Mouse (Mus musculus) myocyte (in vitro differentiated cells): ENCODE measurements around the gene Hnf4a. TPM values are rescaled to one million over a fixed set of nuclear protein-coding genes. Genes with fewer than 3 reads are reported as not detected.

Experiments used
- H3K27me3 ChIP-seq: one replicate; pipeline ENCODE4 v1.6.1; 2011; ENCODE audit not compliant: control insufficient read depth, insufficient read depth, insufficient read length
- H3K36me3 ChIP-seq: one replicate; pipeline ENCODE4 v1.6.1; 2011; ENCODE audit not compliant: control insufficient read depth, insufficient read depth
- H3K4me2 ChIP-seq: one replicate; pipeline ENCODE4 v1.6.1; 2011; ENCODE audit warnings: low read depth, control low read depth
- H3K4me3 ChIP-seq: one replicate; pipeline ENCODE4 v1.5.1; 2011; ENCODE audit warnings: mild to moderate bottlenecking, control low read depth, moderate library complexity
- H3K79me2 ChIP-seq: one replicate; pipeline ENCODE4 v1.6.1; 2011; ENCODE audit not compliant: control insufficient read depth, insufficient read depth
- H3ac ChIP-seq: one replicate; pipeline ENCODE4 v1.6.1; 2011; ENCODE audit not compliant: control insufficient read depth, insufficient read length
- CEBPB ChIP-seq: IDR thresholded peaks from 2 replicates; pipeline ENCODE4 v1.6.1; 2011; ENCODE audit warnings: mild to moderate bottlenecking, moderate library complexity; ENCODE audit not compliant: poor library complexity, insufficient read depth, severe bottlenecking
- E2F4 ChIP-seq: IDR thresholded peaks from one replicate; pipeline ENCODE4 v1.6.1; 2011; ENCODE audit warnings: mild to moderate bottlenecking, control low read depth, moderate library complexity; ENCODE audit not compliant: insufficient read depth
- MAX ChIP-seq: IDR thresholded peaks from one replicate; pipeline ENCODE4 v1.6.1; 2011; ENCODE audit warnings: low read depth, mild to moderate bottlenecking, control low read depth
- MYOD1 ChIP-seq, 3 experiments: IDR thresholded peaks; one replicate each; pipeline ENCODE4 v1.6.1; 2011; ENCODE audit warnings: control low read depth in 2 of 3, low read depth in 2 of 3, mild to moderate bottlenecking in 2 of 3, moderate library complexity in 1 of 3; ENCODE audit not compliant: insufficient read length in 2 of 3, control insufficient read depth in 1 of 3
- MYOG ChIP-seq, 3 experiments: IDR thresholded peaks; one replicate each; pipeline ENCODE4 v1.6.1; 2011; ENCODE audit warnings: control low read depth in 2 of 3, low read depth in 2 of 3, mild to moderate bottlenecking in 2 of 3; ENCODE audit not compliant: insufficient read length in 2 of 3, control insufficient read depth in 1 of 3, insufficient read depth in 1 of 3
- POLR2A ChIP-seq: IDR thresholded peaks from one replicate; pipeline ENCODE4 v1.6.1; 2011; ENCODE audit warnings: low read depth, mild to moderate bottlenecking, control low read depth, moderate library complexity; ENCODE audit not compliant: insufficient read length
- POLR2AphosphoS2 ChIP-seq: IDR thresholded peaks from one replicate; pipeline ENCODE4 v1.6.1; 2011; ENCODE audit warnings: low read depth, control low read depth; ENCODE audit not compliant: insufficient read length
- REST ChIP-seq: IDR thresholded peaks from one replicate; pipeline ENCODE4 v1.6.1; 2011; ENCODE audit warnings: mild to moderate bottlenecking, control low read depth, moderate library complexity; ENCODE audit not compliant: insufficient read depth, insufficient read length
- SRF ChIP-seq: IDR thresholded peaks from one replicate; pipeline ENCODE4 v1.6.1; 2011; ENCODE audit warnings: low read depth; ENCODE audit not compliant: control insufficient read depth, insufficient read length
- TCF12 ChIP-seq: IDR thresholded peaks from one replicate; pipeline ENCODE4 v1.6.1; 2011; ENCODE audit warnings: mild to moderate bottlenecking, control low read depth; ENCODE audit not compliant: poor library complexity, insufficient read depth, severe bottlenecking
- TCF3 ChIP-seq: IDR thresholded peaks from one replicate; pipeline ENCODE4 v1.6.1; 2011; ENCODE audit warnings: low read depth, control low read depth; ENCODE audit not compliant: insufficient read length
- USF1 ChIP-seq: IDR thresholded peaks from one replicate; pipeline ENCODE4 v1.6.1; 2011; ENCODE audit warnings: low read depth, mild to moderate bottlenecking, control low read depth, moderate library complexity
- polyA plus RNA-seq: library from polyadenylated mRNA; unstranded; fragments of >200 nt; fragmentation: generic; extraction: Trizol; gene quantifications from one replicate; pipeline ENCODE4 v1.2.1, GENCODE M21; 2012; ENCODE audit warnings: missing spikeins

Hnf4a gene
- polyA plus RNA-seq, 1 experiment, result not detected

DNA sequence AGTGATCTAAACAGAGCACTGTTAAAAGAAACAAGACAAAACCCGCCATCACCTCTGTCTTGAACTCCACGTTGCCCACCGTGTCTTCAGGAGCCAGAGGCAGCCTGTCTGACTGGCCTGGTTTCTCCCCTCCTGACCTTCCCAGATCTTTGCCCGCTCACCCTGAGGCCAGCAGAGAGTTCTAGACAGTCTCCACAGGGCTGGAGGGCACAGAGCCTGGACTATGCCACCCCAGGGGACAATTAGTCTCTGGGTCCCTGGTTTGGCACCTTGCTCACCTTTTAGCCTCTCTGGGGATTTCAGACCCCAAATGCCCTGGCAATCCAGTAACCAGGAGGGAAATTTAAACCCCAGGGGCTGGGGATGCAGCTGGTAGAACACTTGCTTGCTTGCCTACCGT is 30.8 kb downstream of the Hnf4a start:
- H3K4me3 ChIP-seq, result no peak overlapping the region
- H3K79me2 ChIP-seq, result no peaks in the 10 kb centered on the region
- TF ChIP-seq MAX (no peak), SRF (no peak), CEBPB (no peak), USF1 (no peak), TCF12 (no peak), POLR2A (no peak), TCF3 (no peak), REST (no peak)
- peaks cover 60% of the 10 kb centered on the region for H3K27me3 ChIP-seq
- H3ac ChIP-seq, result no peak overlapping the region
- H3K36me3 ChIP-seq, result no peaks in the 10 kb centered on the region
- no peak overlapping the region for H3K4me2 ChIP-seq

DNA sequence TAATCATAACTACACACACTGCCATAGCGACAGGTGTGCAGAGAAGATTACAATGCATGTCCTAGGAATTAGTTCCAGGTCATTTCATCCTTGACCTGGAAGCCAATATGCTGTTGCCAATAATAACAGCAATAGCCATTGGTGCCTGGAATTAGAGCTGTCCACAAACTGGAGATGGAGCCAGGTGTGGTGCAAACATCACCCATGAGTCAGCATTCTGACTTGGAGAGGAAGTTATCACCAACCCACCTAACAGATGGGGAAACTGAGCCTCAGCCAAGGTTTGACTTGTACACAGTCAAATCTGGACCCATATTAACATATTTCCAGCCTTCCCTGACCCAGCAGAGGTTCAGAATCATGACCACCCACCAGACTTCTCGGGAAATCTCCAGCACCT is 31.8 kb downstream of the Hnf4a start:
- no peak overlapping the region for H3ac ChIP-seq
- TF ChIP-seq REST (no peak), E2F4 (no peak), SRF (no peak), CEBPB (no peak), POLR2A (no peak), POLR2AphosphoS2 (no peak), MYOG (IDR thresholded peaks at IDR 0.05; ENCODE audit: control insufficient read depth in 1 of 3, insufficient read depth in 1 of 3, insufficient read length in 2 of 3, low read depth in 2 of 3) (no peak)
- H3K27me3 ChIP-seq, result peaks cover 67% of the 10 kb centered on the region
- H3K4me2 ChIP-seq, result no peak overlapping the region
- no peaks in the 10 kb centered on the region for H3K79me2 ChIP-seq
- H3K36me3 ChIP-seq, result no peaks in the 10 kb centered on the region
- no peak overlapping the region for H3K4me3 ChIP-seq

DNA sequence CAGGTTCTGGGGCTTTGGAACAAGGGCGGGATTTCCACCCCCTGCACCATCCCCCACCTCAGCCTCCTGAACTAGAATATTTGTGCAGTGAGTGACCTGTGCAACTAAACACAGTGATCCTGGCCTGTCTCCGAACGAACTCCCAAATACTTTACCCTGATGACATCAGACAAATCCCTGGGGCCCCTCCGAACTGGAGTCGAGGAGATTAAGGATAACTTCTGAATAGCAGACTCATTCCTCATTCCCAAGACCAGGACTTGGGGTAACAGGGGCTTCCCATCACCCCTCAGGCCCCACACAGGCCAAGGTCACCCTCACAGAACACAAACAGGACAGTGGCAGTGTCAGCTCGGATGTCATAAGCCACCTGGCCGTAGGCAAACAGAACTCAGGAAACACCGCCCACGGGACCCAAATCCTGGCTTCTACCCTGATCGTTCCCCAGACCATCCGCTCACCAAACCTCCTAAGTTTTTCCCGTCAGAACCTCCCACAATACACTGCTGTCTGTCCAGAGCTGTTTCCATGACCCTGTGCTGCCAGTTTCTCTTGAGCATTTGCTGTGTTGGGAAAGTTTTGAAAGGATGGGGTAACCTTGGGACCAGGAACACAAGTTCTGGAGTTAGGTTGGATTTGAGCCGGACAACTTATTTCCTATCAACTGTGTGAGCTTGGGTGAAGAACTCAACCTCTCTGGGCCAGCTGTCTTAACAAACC is 32.9 kb downstream of the Hnf4a start:
- no peaks in the 10 kb centered on the region for H3K79me2 ChIP-seq
- peaks cover 69% of the 10 kb centered on the region for H3K27me3 ChIP-seq
- H3K36me3 ChIP-seq, result no peaks in the 10 kb centered on the region
- H3ac ChIP-seq, result no peak overlapping the region
- no peak overlapping the region for H3K4me2 ChIP-seq
- H3K4me3 ChIP-seq, result no peak overlapping the region
- TF ChIP-seq USF1 (no peak), E2F4 (no peak), REST (no peak), POLR2A (no peak), CEBPB (no peak), MYOD1 (IDR thresholded peaks at IDR 0.05; ENCODE audit: control insufficient read depth in 1 of 3, insufficient read length in 2 of 3, low read depth in 2 of 3) (no peak), SRF (no peak), MYOG (IDR thresholded peaks at IDR 0.05; ENCODE audit: control insufficient read depth in 1 of 3, insufficient read depth in 1 of 3, insufficient read length in 2 of 3, low read depth in 2 of 3) (no peak), MAX (no peak), POLR2AphosphoS2 (no peak), TCF12 (no peak), TCF3 (no peak)

DNA sequence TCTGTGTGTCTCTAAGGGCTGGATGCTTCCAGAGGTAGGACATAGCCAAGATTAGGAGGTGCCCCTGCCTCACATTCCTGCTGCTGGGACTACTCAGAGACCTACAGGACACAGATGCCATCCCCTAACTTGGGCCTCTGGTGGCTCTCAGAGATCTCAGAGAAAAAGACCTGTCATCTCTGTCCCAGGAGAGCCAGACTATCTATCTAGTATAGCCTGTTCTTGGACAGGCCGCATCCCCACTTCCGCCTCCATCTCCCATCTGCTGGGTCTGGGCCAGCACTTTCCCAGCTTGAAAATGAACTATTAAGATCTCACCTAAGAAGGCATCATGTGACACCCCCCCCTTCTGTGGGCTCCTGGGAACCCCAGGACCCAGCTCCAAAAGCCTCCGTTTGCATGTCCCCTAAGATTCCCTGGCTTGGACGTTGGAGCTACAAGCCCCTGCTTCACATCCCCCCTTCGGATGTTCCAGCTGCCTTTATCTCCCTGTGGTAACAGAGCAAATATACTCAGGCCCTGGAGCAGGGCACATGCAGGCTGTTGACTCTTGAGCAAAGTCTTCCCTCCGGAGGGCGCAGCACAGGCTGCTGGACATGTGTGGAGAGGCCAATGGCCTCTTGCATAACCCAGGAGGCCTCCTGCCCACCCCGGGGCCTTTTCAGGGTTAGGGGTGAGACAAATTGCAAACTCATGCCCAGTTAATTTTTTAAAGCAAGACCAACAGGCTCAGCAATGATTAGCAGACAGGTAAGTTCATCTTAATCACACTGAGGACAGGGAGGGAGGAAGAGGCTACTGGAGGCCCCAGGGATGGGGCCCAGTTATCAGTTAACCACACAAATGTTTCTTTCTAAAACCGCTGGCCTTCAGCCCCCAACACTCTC is 33.9 kb downstream of the Hnf4a start:
- Histone ChIP-seq H3ac (no peak overlapping the region), H3K27me3 (peaks cover 74% of the 10 kb centered on the region), H3K36me3 (no peaks in the 10 kb centered on the region), H3K4me2 (no peak overlapping the region), H3K79me2 (no peaks in the 10 kb centered on the region), H3K4me3 (no peak overlapping the region)
- no peak for TF ChIP-seq MYOG (IDR thresholded peaks at IDR 0.05; ENCODE audit: control insufficient read depth in 1 of 3, insufficient read depth in 1 of 3, insufficient read length in 2 of 3, low read depth in 2 of 3)
- TF ChIP-seq TCF12, result no peak
- no peak for TF ChIP-seq MYOD1 (IDR thresholded peaks at IDR 0.05; ENCODE audit: control insufficient read depth in 1 of 3, insufficient read length in 2 of 3, low read depth in 2 of 3)
- TF ChIP-seq CEBPB, result no peak
- no peak for TF ChIP-seq POLR2AphosphoS2
- TF ChIP-seq POLR2A, result no peak
- TF ChIP-seq REST, result no peak
- no peak for TF ChIP-seq MAX
